Mouse (Mus musculus): Measurements from ENCODE around the gene Crybg1. TPM values are rescaled to one million over a fixed set of nuclear protein-coding genes. Genes with fewer than 3 reads are reported as not detected.
"Not testable (repeated sequence)": the region's sequence is repeated elsewhere in the genome, so short reads cannot be mapped to it uniquely, and the experiment has no call there.

The Crybg1 gene
- polyA plus RNA-seq, 1 experiment from 2014 or later = 0.62 TPM

GRCm38 (mm10) chr10:43980742-43981141 lies 167.9 kb downstream of the Crybg1 start:
- H3K9ac ChIP-seq; H3K27ac ChIP-seq; H3K27me3 ChIP-seq (replicated peaks); ATAC-seq; H3K4me2 ChIP-seq (replicated peaks); H3K4me3 ChIP-seq (replicated peaks); H3K36me3 ChIP-seq; H3K4me1 ChIP-seq (replicated peaks); H3K9me3 ChIP-seq: not testable (repeated sequence)
- 87% methylated on average over 3 of the region's 3 CpGs for WGBS

DNA sequence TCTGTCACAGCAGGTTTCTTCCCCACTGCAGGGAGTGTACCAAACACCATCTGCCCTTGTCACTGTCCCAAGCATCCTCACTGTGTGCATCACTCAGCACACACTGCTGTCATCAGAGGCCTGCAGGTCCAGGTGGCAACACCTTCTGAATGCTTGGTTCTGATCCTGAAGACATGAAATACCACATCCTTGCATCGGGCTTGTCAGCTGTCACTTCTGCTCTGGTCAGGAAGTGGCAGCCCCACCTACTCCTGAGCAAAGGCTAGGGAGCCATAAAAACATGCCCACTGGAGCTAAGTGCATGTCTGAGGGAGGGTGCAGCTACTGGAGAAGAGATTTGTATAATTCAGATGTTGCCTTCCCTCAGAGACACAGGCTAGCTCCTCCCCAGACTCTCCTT lies 168.6 kb downstream of the Crybg1 start:
- no peak overlapping the region for H3K27ac ChIP-seq
- no peaks in the 10 kb centered on the region for H3K9me3 ChIP-seq
- no peak overlapping the region for H3K4me3 ChIP-seq (replicated peaks)
- peaks cover 8% of the 10 kb centered on the region for H3K4me1 ChIP-seq (replicated peaks)
- WGBS = 53% methylated on average over 1 of the region's 1 CpGs
- no peak overlapping the region for H3K9ac ChIP-seq
- H3K27me3 ChIP-seq (replicated peaks) = no peaks in the 10 kb centered on the region
- peak; percentile 59 for ATAC-seq
- H3K4me2 ChIP-seq (replicated peaks) = no peak overlapping the region
- no peaks in the 10 kb centered on the region for H3K36me3 ChIP-seq

- Histone ChIP-seq H3K4me3 (replicated peaks) (no peak overlapping the region), H3K9me3 (no peaks in the 10 kb centered on the region), H3K27ac (no peak overlapping the region), H3K36me3 (no peaks in the 10 kb centered on the region), H3K9ac (no peak overlapping the region), H3K4me2 (replicated peaks) (no peak overlapping the region), H3K4me1 (replicated peaks) (peaks cover 5% of the 10 kb centered on the region), H3K27me3 (replicated peaks) (no peaks in the 10 kb centered on the region)
- peak; percentile 86 for ATAC-seq
- WGBS = 60% methylated on average over 3 of the region's 3 CpGs
Measured at GRCm38 (mm10) chr10:43977353-43977752, 171.3 kb downstream of the Crybg1 start.

DNA sequence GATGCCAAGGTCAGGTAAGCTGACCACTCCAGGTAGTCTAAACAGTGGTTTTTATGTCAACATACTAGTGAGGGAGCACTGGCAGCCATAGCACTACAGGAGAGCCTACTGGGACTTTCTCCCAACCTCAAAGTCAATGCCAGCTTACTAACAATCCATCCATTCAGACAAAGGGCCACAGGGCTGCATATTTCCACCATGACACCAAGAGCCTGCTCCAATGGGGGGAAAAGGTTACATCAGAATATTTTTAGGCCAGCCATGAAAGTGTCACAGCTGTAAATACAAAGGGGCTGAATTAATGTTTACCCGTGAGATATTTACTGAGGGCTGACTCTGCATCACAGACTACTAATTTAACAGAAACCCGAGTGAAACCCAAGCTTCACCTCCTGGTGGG lies 175.4 kb downstream of the Crybg1 start:
- WGBS = 66% methylated on average over 2 of the region's 2 CpGs
- no peak overlapping the region for H3K4me2 ChIP-seq (replicated peaks)
- no peaks in the 10 kb centered on the region for H3K9me3 ChIP-seq
- H3K9ac ChIP-seq = no peak overlapping the region
- H3K27ac ChIP-seq = no peak overlapping the region
- H3K4me3 ChIP-seq (replicated peaks) = no peak overlapping the region
- no peaks in the 10 kb centered on the region; the same call in 1 of the 2 replicates for H3K27me3 ChIP-seq (replicated peaks)
- no peaks in the 10 kb centered on the region for H3K4me1 ChIP-seq (replicated peaks)
- no peak for ATAC-seq
- no peaks in the 10 kb centered on the region for H3K36me3 ChIP-seq

- 67% methylated on average over 2 of the region's 2 CpGs for WGBS
- Histone ChIP-seq H3K27me3 (replicated peaks) (no peaks in the 10 kb centered on the region; the same call in 1 of the 2 replicates), H3K27ac (no peak overlapping the region), H3K4me2 (replicated peaks) (no peak overlapping the region), H3K9ac (no peak overlapping the region), H3K36me3 (no peaks in the 10 kb centered on the region), H3K4me3 (replicated peaks) (no peak overlapping the region), H3K9me3 (no peaks in the 10 kb centered on the region), H3K4me1 (replicated peaks) (no peaks in the 10 kb centered on the region)
- ATAC-seq = no peak
Measured at GRCm38 (mm10) chr10:43964943-43965342, 183.7 kb downstream of the Crybg1 start.

GRCm38 (mm10) chr10:43953942-43954341 lies 194.7 kb downstream of the Crybg1 start:
- peak; percentile 45; the same call in 1 of the 2 replicates for ATAC-seq
- no peaks in the 10 kb centered on the region for H3K36me3 ChIP-seq
- H3K4me3 ChIP-seq (replicated peaks) = no peak overlapping the region
- no peaks in the 10 kb centered on the region for H3K9me3 ChIP-seq
- H3K4me2 ChIP-seq (replicated peaks) = no peak overlapping the region
- H3K27me3 ChIP-seq (replicated peaks) = no peaks in the 10 kb centered on the region
- H3K9ac ChIP-seq = no peak overlapping the region
- H3K4me1 ChIP-seq (replicated peaks) = no peaks in the 10 kb centered on the region
- H3K27ac ChIP-seq = no peak overlapping the region

DNA sequence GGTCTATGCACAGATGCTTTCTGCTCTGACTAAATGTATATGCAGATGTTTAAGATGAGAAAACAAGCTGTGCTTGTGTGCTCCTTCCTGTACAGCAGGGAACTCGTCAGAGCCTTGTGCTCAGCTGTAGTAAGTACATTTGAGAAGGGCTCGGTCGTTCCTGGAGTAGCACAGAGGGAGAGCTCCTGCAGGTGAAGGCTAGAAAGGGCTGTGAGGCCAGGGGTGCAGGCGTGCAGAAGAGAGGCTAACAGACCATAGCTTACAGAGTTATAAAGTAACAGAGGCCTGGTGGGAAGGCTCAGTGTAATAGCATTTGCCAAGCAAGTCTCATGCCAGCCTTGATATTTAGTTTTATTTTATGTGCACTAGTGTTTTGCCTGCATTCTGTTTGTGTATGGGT lies 203.2 kb downstream of the Crybg1 start:
- H3K4me3 ChIP-seq (replicated peaks) = no peak overlapping the region
- 77% methylated on average over 4 of the region's 4 CpGs for WGBS
- no peaks in the 10 kb centered on the region for H3K9me3 ChIP-seq
- ATAC-seq = no peak
- no peak overlapping the region for H3K27ac ChIP-seq
- H3K27me3 ChIP-seq (replicated peaks) = no peaks in the 10 kb centered on the region
- no peaks in the 10 kb centered on the region for H3K36me3 ChIP-seq
- H3K4me1 ChIP-seq (replicated peaks) = no peaks in the 10 kb centered on the region
- no peak overlapping the region for H3K9ac ChIP-seq
- no peak overlapping the region for H3K4me2 ChIP-seq (replicated peaks)

DNA sequence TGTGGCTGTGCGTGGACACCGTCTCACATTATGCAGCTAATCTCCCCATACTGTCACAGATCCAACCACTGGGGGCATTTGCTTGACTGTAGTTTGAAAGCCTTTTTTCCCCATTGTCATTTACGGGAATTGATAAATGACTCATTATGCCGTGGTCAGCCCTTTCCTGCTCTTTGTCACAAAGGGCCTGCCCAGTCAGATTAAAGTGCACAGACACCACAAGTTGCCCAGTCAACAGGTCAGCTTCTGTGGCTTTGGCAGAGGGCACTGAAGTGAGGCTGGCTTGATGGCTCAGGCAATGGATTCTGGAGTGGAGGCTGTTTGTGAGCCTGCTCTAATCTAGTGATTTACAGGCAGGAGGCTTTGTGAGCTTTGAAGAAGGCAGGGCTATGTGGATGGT lies 204.9 kb downstream of the Crybg1 start:
- H3K36me3 ChIP-seq = 0 out of 2 replicates have a peak, but pooled peaks cover 4% of the 10 kb centered on the region
- no peaks in the 10 kb centered on the region for H3K4me1 ChIP-seq (replicated peaks)
- no peaks in the 10 kb centered on the region for H3K9me3 ChIP-seq
- H3K27ac ChIP-seq = no peak overlapping the region
- no peak overlapping the region for H3K4me2 ChIP-seq (replicated peaks)
- no peak overlapping the region for H3K4me3 ChIP-seq (replicated peaks)
- no peak overlapping the region for H3K9ac ChIP-seq
- H3K27me3 ChIP-seq (replicated peaks) = no peaks in the 10 kb centered on the region
- 68% methylated on average over 4 of the region's 4 CpGs for whole genome bisulfite sequencing
- no peak for ATAC-seq

DNA sequence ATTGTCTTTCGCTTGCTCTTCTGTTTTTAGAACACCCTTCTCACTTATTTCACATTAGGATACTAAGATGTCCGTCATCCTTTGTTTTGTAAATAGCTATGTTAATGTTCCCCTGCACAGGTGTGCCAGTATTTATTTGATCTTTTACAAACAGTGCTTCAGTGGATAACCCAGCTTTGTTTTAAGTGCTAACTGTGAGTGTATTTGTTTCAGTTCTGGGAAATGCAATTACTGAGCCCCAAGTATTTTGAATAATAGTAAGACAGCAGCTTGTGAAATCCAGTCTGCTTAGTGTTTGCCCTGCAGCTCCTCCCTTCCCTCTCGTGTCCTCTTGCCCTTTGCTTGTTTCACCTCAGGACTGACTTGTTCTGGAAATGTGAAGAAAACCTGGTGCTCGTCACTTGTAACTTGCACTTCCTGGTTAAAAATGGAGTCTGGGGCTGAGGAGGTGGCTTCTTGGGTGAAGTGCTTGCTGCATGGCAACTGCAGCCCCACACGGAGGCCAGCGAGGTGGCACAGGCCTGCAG lies 209.5 kb downstream of the Crybg1 start:
- no peaks in the 10 kb centered on the region for H3K27me3 ChIP-seq (replicated peaks)
- 66% methylated on average over 6 of the region's 6 CpGs for WGBS

DNA sequence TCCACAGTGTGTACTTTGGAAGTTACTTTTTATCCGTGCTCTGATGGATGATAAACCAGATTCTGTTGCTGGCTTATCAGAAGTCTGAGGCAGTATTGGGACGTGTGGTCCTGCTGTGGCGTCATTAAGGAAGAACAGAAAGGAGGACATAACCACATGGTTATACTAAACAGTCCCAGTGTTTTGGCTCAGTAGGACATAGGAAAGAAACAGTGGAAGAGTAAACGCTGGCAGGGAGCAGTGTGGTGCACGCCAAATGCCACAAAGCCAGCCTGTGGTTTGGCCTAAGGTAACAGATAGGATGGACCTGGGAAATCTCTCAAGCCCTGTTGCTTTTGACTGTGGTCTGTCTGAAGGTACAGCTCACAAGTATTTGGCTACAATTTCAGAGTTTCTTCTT lies 220.1 kb downstream of the Crybg1 start:
- Histone ChIP-seq H3K36me3 (no peaks in the 10 kb centered on the region), H3K27me3 (replicated peaks) (no peaks in the 10 kb centered on the region), H3K4me1 (replicated peaks) (no peaks in the 10 kb centered on the region), H3K4me2 (replicated peaks) (no peak overlapping the region), H3K4me3 (replicated peaks) (no peak overlapping the region), H3K9me3 (no peaks in the 10 kb centered on the region), H3K9ac (no peak overlapping the region), H3K27ac (no peak overlapping the region)
- WGBS = 76% methylated on average over 5 of the region's 5 CpGs
- ATAC-seq = no peak

More for the DNA sequence above, 209.5 kb downstream of the Crybg1 start:
- no peak overlapping the region for H3K4me2 ChIP-seq (replicated peaks)
- H3K4me1 ChIP-seq (replicated peaks) = no peaks in the 10 kb centered on the region
- ATAC-seq = no peak
- no peak overlapping the region for H3K9ac ChIP-seq
- H3K36me3 ChIP-seq = 0 out of 2 replicates have a peak, but pooled peaks cover 6% of the 10 kb centered on the region
- H3K9me3 ChIP-seq = no peaks in the 10 kb centered on the region
- no peak overlapping the region for H3K27ac ChIP-seq
- no peak overlapping the region for H3K4me3 ChIP-seq (replicated peaks)

GRCm38 (mm10) chr10:43927736-43928135 lies 220.9 kb downstream of the Crybg1 start:
- no peaks in the 10 kb centered on the region for H3K36me3 ChIP-seq
- no peaks in the 10 kb centered on the region for H3K4me1 ChIP-seq (replicated peaks)
- 82% methylated on average over 8 of the region's 8 CpGs for WGBS
- no peak overlapping the region for H3K4me3 ChIP-seq (replicated peaks)
- ATAC-seq = no peak
- H3K27ac ChIP-seq = no peak overlapping the region
- H3K27me3 ChIP-seq (replicated peaks) = no peaks in the 10 kb centered on the region
- no peak overlapping the region for H3K4me2 ChIP-seq (replicated peaks)
- no peak overlapping the region for H3K9ac ChIP-seq
- H3K9me3 ChIP-seq = no peaks in the 10 kb centered on the region

GRCm38 (mm10) chr10:43925776-43926175 lies 222.9 kb downstream of the Crybg1 start:
- 92% methylated on average over 9 of the region's 9 CpGs for WGBS
- not testable (repeated sequence) for H3K4me3 ChIP-seq (replicated peaks); H3K36me3 ChIP-seq; ATAC-seq; H3K27ac ChIP-seq; H3K27me3 ChIP-seq (replicated peaks); H3K9ac ChIP-seq; H3K9me3 ChIP-seq; H3K4me2 ChIP-seq (replicated peaks); H3K4me1 ChIP-seq (replicated peaks)

DNA sequence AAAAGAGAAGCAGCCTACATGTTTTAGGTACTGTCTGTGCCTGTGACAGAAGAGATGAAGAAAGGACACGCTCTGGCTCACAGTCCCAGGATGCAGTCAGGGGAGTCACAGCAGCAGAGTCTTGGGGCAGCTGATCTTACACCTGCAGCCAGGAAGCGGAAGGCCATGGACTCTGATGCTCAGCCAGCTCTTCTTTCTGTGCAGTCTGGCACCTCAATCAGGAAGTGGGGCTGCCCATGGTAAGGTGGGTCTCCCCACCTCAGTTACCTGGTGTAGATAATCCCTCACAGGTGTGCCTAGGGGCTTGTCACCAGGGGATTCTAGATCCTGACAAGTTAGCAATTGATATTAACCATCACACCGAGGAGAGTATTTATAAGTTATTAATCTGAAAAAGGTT lies 225.6 kb downstream of the Crybg1 start:
- no peaks in the 10 kb centered on the region for H3K36me3 ChIP-seq
- no peaks in the 10 kb centered on the region for H3K27me3 ChIP-seq (replicated peaks)
- no peaks in the 10 kb centered on the region for H3K9me3 ChIP-seq
- H3K4me3 ChIP-seq (replicated peaks) = no peak overlapping the region
- no peak for ATAC-seq
- H3K27ac ChIP-seq = no peak overlapping the region
- H3K4me2 ChIP-seq (replicated peaks) = no peak overlapping the region
- no peaks in the 10 kb centered on the region for H3K4me1 ChIP-seq (replicated peaks)
- no peak overlapping the region for H3K9ac ChIP-seq
- WGBS = 91% methylated on average over 3 of the region's 3 CpGs
